Mouse (Mus musculus) lung, embryonic 14.5 days (tissue): ENCODE data around the gene Apoc1. TPM values are rescaled to one million over a fixed set of nuclear protein-coding genes. Genes with fewer than 3 reads are reported as not detected.

Experiments
- ATAC-seq: fragments of 200-750 bp; cut with Nextera tagmentation; 2 replicates; pipeline ENCODE4 v1.8.0; 2017; ENCODE audit warnings: mild to moderate bottlenecking, moderate TSS enrichment, moderate library complexity; ENCODE audit not compliant: insufficient read depth
- DNase-seq: peaks from one replicate; pipeline ENCODE4 v3.0.0-alpha.2; 2015
- H3K27ac ChIP-seq: fragments of 300-500 bp; sonication (generic); 2 replicates; pipeline ENCODE4 v1.5.1; 2014; ENCODE audit warnings: low read depth, mild to moderate bottlenecking, moderate library complexity
- H3K27me3 ChIP-seq: fragments of 300-500 bp; sonication (generic); 2 replicates; pipeline ENCODE4 v1.6.1; 2014; ENCODE audit warnings: low read length, control low read depth; ENCODE audit not compliant: insufficient read depth
- H3K36me3 ChIP-seq: fragments of 300-500 bp; sonication (generic); 2 replicates; pipeline ENCODE4 v1.6.1; 2014; ENCODE audit warnings: control low read depth; ENCODE audit not compliant: insufficient read depth
- H3K4me1 ChIP-seq: fragments of 300-500 bp; sonication (generic); 2 replicates; pipeline ENCODE4 v1.6.1; 2014; ENCODE audit warnings: antibody characterized with exemption, control low read depth; ENCODE audit not compliant: insufficient read depth
- H3K4me2 ChIP-seq: fragments of 300-500 bp; sonication (generic); 2 replicates; pipeline ENCODE4 v1.6.1; 2014; ENCODE audit warnings: mild to moderate bottlenecking
- H3K4me3 ChIP-seq: fragments of 300-500 bp; sonication (generic); 2 replicates; pipeline ENCODE4 v1.5.1; 2014; ENCODE audit warnings: low read depth, low read length
- H3K9ac ChIP-seq: fragments of 300-500 bp; sonication (generic); 2 replicates; pipeline ENCODE4 v1.6.1; 2014
- H3K9me3 ChIP-seq: fragments of 300-500 bp; sonication (generic); 2 replicates; pipeline ENCODE4 v1.6.1; 2016; ENCODE audit warnings: low read depth, low read length, control low read depth
- CTCF ChIP-seq: IDR thresholded peaks from 2 replicates; pipeline ENCODE4 v1.5.1; 2016; ENCODE audit warnings: antibody characterized with exemption, low read depth
- WGBS: fragments of 180-500 bp; shearing (Covaris S2); extraction: QIAGEN DNeasy Blood & Tissue Kit; methylation state at CpG from one replicate; pipeline ENCODE4 v1.1.7; 2014; 5-methylcytosine and 5-hydroxymethylcytosine counted together
- polyA plus RNA-seq: library from polyadenylated mRNA; unstranded; fragments of >200 nt; fragmentation: Nextera tagmentation; extraction: Ambion mirVana; gene quantifications from 2 replicates; pipeline ENCODE4 v1.2.1, GENCODE M21; 2014

Apoc1 gene
- polyA plus RNA-seq, 1 experiment from 2014 or later: 13.6 TPM

DNA sequence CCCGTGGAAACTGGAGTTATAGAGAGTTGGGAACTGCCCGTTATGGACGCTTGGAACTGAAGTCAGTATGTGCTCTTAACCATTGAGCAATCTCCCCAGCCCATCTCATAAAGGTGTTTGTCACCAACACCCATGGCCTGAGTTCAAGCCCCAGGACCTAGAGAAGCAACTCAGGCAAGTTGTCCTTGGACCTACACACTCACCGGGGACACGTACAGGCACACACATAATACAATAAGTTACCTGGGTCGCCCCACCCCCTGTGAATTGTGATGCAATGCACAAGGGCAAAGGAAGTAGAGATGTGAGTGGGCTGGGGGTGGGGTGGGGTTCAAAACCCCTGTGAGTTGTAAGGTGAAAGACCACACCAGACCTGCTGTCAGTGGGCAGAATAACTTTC, 5.9 kb downstream of the Apoc1 start:
- no peak overlapping the region for H3K4me2 ChIP-seq
- 86% methylated on average over 6 of the region's 6 CpGs for WGBS
- H3K9me3 ChIP-seq: no peaks in the 10 kb centered on the region
- ATAC-seq: no peak
- no peak overlapping the region for H3K27ac ChIP-seq
- H3K36me3 ChIP-seq: no peaks in the 10 kb centered on the region
- DNase-seq: no peak
- no peaks in the 10 kb centered on the region for H3K4me1 ChIP-seq
- H3K9ac ChIP-seq: no peak overlapping the region
- no peak overlapping the region for H3K4me3 ChIP-seq
- H3K27me3 ChIP-seq: no peaks in the 10 kb centered on the region
- no peak for TF ChIP-seq CTCF

DNA sequence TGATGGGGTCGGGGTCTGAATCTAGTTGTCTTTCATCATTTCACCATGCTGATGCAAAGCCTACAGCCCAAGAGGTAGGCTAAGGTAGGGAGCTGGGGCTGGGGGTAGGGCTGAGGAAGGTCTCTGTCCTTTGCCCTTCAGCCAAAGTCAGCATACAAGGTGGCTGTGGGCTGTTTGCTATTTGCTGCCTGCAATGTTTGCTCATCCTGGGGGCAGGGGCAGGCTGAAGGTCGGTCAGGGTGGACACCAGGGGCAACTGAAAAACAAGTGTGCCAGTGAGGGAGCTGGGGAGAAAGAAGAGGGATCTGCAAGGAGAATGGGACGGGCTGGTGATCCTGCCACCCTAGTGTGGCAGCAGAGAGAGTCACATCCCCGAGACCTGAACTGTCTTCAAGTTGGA, 7.1 kb downstream of the Apoc1 start:
- ATAC-seq (no peak), DNase-seq (no peak)
- Histone ChIP-seq H3K27me3 (no peaks in the 10 kb centered on the region), H3K4me3 (no peak overlapping the region), H3K4me2 (no peak overlapping the region), H3K9ac (no peak overlapping the region), H3K27ac (no peak overlapping the region), H3K4me1 (no peaks in the 10 kb centered on the region), H3K9me3 (no peaks in the 10 kb centered on the region), H3K36me3 (no peaks in the 10 kb centered on the region)
- 49% methylated on average over 4 of the region's 4 CpGs for WGBS
- TF ChIP-seq CTCF: no peak

DNA sequence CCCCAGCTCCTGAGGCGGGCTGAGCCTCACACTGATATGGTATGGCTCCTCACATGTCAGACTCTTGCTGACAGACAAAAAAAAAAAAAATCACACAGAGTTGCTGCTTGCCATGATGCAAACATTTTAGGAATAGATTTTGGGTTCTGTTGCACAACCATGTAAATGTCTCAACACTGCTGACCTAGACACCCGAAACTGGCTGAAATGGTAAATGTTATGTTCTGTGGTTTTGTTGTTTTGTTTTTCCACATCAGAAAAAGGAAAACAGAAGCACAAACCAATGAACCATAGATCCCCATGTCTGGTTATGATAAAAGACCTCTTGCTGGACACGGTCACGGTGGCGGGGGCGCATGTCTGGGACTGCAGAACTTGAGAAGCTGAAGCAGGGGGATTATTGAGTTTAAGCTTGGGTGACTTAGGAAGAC, 8.7 kb downstream of the Apoc1 start:
- 81% methylated on average over 6 of the region's 6 CpGs for WGBS
- H3K9me3 ChIP-seq: no peaks in the 10 kb centered on the region
- H3K4me2 ChIP-seq: no peak overlapping the region
- H3K9ac ChIP-seq: no peak overlapping the region
- H3K36me3 ChIP-seq: no peaks in the 10 kb centered on the region
- H3K4me1 ChIP-seq: no peaks in the 10 kb centered on the region
- DNase-seq: no peak
- no peak overlapping the region for H3K4me3 ChIP-seq
- no peaks in the 10 kb centered on the region for H3K27me3 ChIP-seq
- no peak for ATAC-seq
- no peak overlapping the region for H3K27ac ChIP-seq
- TF ChIP-seq CTCF: no peak

DNA sequence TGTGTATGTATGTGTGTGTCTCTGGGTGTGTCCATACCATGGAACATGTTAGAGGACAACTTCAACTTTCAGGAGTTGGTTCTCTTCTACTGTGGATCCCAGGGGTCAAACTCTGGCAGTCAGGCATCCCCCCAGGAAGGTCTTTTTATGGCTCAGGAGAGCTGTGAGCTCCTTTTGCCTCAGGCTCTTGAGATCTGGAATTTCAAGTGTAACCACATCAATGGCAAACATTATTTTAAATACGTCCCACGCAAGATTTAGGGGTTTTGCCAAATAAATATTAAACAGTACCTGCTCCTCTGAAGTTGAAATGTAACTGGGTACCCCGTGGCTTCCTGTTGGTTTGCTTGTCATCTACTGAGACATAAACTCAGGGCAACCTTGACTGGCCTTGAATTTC, 9.5 kb downstream of the Apoc1 start:
- DNase-seq (peak; percentile 31), ATAC-seq (no peak)
- H3K4me3 ChIP-seq: no peak overlapping the region
- no peaks in the 10 kb centered on the region for H3K27me3 ChIP-seq
- TF ChIP-seq CTCF: no peak
- H3K27ac ChIP-seq: peak overlapping the region; percentile 75
- H3K4me2 ChIP-seq: no peak overlapping the region
- no peaks in the 10 kb centered on the region for H3K4me1 ChIP-seq
- no peaks in the 10 kb centered on the region for H3K9me3 ChIP-seq
- no peak overlapping the region for H3K9ac ChIP-seq
- WGBS: 54% methylated on average over 3 of the region's 3 CpGs
- H3K36me3 ChIP-seq: no peaks in the 10 kb centered on the region

DNA sequence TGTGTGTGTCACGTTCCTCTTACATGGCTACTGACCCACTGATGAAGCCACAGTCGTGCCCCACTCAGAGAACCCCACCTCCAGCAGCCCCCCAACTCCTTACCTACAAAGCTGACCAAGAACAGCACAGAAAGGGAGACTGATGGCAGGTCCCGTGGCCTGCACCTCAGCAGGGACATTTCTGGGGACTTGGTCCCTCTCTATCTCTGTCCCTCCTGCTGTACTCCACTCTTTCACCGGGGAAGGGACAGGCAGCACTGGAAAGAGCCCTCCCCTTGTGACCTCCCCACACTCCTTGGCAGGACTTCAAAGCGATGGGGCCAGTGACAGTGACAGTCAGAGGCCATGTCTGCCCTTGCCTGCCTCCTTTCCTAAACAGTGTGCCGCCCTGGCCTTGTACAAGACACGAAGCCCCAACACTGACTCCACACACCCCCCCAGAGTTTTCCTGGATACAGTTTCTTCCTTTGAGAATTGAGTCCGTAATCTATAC, 11.2 kb downstream of the Apoc1 start, which contains the start of the genes Gm44805 and Apoc4:
Gene Gm44805 (minus strand): TSS at position 222 of the 493 bp plus-strand sequence.
Gene Apoc4 (minus strand): TSS at position 278 of the 493 bp plus-strand sequence.
- Histone ChIP-seq H3K9me3 (no peaks in the 10 kb centered on the region), H3K4me3 (no peak within 1 kb of the TSS), H3K9ac (no peak within 1 kb of the TSS), H3K36me3 (no peaks in the 10 kb centered on the region), H3K4me2 (no peak within 1 kb of the TSS), H3K27me3 (no peaks in the 10 kb centered on the region), H3K27ac (no peak within 1 kb of the TSS; the same call in 1 of the 2 replicates), H3K4me1 (no peaks in the 10 kb centered on the region)
- DNase-seq (no peak), ATAC-seq (no peak)
- 42% methylated on average over 8 of the region's 8 CpGs for WGBS
- TF ChIP-seq CTCF: no peak

DNA sequence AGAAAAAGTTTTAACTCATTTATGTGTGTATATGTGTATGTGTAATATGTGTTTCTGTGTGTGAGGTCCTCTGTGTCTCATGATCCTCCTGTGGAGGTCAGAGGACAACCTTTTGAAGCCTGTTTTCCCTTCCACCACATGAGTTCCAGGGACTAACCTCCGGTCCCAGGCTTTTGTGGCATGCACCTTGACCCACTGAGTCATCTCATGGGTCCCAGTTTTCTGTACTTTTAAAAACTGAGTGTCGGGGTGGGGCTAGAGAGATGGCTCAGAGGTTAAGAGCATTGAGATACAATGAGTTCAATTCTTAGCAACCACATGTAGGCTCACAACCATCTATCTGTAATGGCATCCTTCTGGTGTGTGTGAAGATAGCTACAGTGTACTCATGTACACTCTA, 11.8 kb downstream of the Apoc1 start:
- Histone ChIP-seq H3K4me1 (no peaks in the 10 kb centered on the region), H3K27ac (no peak overlapping the region), H3K27me3 (no peaks in the 10 kb centered on the region), H3K36me3 (no peaks in the 10 kb centered on the region), H3K4me3 (no peak overlapping the region), H3K9me3 (no peaks in the 10 kb centered on the region), H3K4me2 (no peak overlapping the region), H3K9ac (no peak overlapping the region)
- 86% methylated on average over 2 of the region's 2 CpGs for WGBS
- TF ChIP-seq CTCF: no peak
- ATAC-seq (no peak), DNase-seq (no peak)

DNA sequence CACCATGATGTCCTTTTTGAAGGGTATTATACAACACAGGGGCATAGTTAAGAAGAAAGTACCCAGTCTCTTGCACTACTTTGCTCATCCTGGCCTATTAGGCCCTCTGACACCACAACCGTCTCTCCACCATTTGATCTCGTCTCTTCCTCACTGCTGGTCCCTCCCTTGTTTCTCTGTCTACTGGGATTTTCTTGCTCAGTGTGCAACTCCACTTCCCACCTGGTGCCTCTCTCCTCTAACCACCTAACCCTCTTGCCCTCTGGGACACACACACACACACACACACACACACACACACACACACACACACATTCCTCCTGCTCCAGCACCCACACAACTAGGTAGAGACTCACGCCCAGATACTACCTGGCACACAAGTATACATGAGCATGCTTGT, 13.6 kb downstream of the Apoc1 start:
- DNase-seq (no peak), ATAC-seq (no peak)
- no peak overlapping the region for H3K4me2 ChIP-seq
- TF ChIP-seq CTCF: no peak
- H3K4me1 ChIP-seq: no peaks in the 10 kb centered on the region
- H3K4me3 ChIP-seq: no peak overlapping the region
- WGBS: 85% methylated on average over 3 of the region's 3 CpGs
- H3K27me3 ChIP-seq: no peaks in the 10 kb centered on the region
- H3K27ac ChIP-seq: no peak overlapping the region
- H3K36me3 ChIP-seq: no peaks in the 10 kb centered on the region
- no peaks in the 10 kb centered on the region for H3K9me3 ChIP-seq
- H3K9ac ChIP-seq: no peak overlapping the region

DNA sequence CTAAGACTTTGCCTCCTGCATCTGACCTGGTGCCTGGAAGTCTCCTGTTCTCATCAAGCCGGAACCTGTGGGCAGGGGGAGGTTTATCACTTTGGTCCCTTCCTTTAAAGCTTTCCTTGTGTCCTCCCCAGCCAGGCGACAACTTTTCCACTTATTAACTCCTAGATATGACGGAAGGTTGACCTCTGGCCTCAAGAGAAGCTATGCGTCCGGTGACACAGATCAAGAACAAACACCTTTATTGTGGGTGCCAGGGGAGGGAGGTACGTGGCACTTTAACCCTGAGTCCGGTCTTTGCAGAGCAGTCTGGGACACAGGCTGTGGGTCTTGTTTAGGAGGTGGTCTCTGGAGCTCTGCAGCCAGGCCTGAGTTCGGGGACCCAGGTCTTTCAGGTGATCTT, 14.6 kb downstream of the Apoc1 start, which contains the start of gene Apoc2:
Gene Apoc2 (minus strand): TSS at position 70 of the 400 bp plus-strand sequence.
- no peaks in the 10 kb centered on the region for H3K4me1 ChIP-seq
- H3K9me3 ChIP-seq: no peaks in the 10 kb centered on the region
- H3K36me3 ChIP-seq: no peaks in the 10 kb centered on the region
- no peak for ATAC-seq
- WGBS: 57% methylated on average over 8 of the region's 8 CpGs
- TF ChIP-seq CTCF: no peak
- H3K9ac ChIP-seq: no peak within 1 kb of the TSS
- DNase-seq: no peak
- H3K27me3 ChIP-seq: no peaks in the 10 kb centered on the region
- H3K4me2 ChIP-seq: no peak within 1 kb of the TSS
- no peak within 1 kb of the TSS for H3K27ac ChIP-seq
- no peak within 1 kb of the TSS for H3K4me3 ChIP-seq
